Mouse (Mus musculus): Measurements from ENCODE around the gene Runx2.
A peak's percentile ranks its signal among the peaks of the same experiment; 100 is the strongest.

Gene Runx2

DNA sequence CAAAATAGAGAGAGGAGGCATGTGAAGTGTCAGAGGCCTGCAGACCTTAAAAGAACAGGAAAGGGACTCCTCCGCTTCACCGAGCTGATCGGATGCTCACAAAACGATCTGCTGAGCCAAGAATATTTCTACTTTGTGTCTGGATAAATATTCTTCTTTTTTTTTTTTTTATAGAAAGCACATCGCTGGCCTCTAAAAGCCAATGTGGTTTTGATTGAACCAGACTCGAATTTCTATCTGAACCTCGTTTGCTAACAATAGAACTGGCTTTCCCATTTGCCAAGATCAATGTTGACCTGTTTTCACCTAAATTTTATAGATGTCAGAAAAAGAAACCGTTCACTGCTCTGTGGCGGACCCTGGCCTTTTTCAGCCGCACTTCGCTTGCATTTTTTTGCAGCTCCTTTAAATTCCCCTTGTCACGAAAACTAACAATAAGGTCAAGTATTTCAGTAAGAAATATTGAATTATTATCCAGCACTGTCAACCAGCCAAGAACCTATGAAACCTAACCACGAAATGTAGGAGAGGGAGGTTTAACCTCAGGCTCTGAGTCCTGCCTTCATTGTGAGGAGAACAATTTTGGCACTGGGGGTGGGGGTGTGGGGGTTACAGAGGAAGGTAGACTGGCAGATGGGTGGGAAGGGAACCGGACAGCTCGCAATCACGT, 222.4 kb downstream of the Runx2 start:
- no peak for DNase-seq (ENCODE audit: low read depth, low spot score)

GRCm38 (mm10) chr17:44588470-44588869, 226.1 kb downstream of the Runx2 start:
- no peak for DNase-seq (ENCODE audit: low read depth, low spot score)

DNA sequence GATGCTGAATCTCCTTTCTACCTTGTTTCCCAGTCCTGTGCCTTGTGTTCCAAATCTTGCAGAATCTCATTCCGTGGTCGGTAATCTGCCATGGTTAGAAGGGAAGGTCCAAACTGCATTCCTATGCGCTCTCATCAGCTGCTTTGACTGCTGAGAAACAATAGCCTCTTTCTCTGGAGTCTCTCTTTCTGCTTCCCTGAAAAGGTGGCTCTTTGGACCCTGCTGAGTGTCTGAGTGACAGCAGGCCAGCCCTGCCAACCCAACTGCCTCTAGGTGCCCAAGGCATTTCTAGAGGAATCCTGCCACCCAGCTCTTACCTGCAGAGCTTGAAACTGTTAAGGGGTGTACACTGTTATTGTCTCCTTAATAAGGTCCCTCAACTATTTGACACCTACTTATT, 226.6 kb downstream of the Runx2 start:
- DNase-seq (ENCODE audit: low read depth, low spot score) = no peak

DNA sequence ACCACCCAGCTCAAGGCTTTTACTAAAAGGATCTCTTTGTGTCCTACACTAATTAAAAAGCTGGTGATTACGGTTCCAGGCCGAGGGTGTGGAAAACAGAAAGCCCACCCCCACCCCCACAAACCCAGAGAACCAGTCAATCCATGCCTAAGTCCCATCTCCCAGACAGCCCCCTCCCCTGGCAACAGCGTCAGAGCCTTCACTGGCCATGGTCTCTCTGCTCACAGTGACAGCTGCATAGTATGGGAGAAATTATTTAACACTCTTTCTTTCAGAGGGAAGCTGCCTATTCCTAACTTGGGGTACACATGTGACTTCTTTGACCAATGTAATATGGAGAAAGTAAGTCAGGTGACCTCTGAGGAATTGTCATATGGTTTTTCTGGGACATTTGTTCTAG, 228.4 kb downstream of the Runx2 start:
- DNase-seq (ENCODE audit: low read depth, low spot score) = no peak

DNA sequence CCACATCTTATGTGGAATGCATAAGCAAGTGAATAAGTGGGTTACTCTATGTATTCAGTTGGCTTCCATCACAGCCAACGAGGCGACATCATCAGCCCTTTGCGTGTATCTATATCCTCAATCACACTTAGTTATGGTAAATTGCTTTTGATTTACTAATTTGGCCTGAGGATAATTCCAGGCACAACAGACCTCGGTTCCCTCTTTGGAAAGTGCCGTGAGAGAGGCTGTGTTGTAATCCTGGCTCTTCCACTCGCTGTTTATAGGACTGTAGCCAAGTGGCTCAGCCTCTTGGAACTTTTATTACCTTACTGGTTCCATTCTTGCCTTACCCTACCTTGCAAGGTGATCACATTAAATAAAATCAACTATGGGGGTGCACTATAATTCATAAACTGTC, 229.8 kb downstream of the Runx2 start:
- DNase-seq (ENCODE audit: low read depth, low spot score) = no peak

DNA sequence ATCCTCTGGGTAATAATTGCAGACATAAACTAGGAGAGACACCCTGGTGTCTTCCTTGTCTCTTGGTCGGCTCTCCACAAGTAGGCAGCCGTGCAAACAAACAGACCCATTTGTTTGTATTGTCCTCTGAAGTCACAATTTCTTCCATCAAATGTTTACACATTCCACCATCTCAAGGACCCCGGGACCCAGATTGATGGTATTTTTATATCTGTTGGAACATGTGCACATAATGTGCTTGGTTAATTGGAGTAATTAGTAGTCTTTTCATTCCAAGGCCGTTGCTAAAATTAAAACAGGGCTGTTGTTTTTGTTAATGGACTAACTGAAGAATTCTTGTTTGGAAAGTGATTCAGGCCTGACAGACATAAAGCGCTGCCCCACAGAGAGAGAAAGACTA, 236.8 kb downstream of the Runx2 start:
- DNase-seq (ENCODE audit: low read depth, low spot score) = no peak

DNA sequence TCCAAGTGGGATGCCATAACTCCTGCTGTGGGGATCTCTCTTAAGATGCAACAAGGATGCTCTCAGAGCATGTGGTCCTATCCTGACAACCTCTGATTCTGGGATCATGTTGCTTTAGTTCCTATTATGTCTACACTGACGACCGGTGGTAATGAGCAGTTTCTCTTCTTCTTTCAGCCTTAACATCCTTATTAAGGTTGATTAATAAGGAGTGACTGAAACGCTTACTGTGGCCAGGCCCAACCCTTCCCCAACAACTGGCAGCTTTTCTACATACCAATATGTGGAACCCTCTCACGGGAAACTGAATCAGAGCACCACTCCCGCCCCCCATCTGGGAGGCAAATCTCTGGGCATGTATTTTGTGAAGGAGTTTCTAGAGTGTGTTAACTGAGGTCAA, 243.7 kb downstream of the Runx2 start:
- no peak for DNase-seq (ENCODE audit: low read depth, low spot score)

GRCm38 (mm10) chr17:44569020-44569621, 245.5 kb downstream of the Runx2 start:
- no peak for DNase-seq (ENCODE audit: low read depth, low spot score)

- DNase-seq (ENCODE audit: low read depth, low spot score) = no peak
These were observed 247.6 kb downstream of the Runx2 start for GRCm38 (mm10) chr17:44566992-44567391.

DNA sequence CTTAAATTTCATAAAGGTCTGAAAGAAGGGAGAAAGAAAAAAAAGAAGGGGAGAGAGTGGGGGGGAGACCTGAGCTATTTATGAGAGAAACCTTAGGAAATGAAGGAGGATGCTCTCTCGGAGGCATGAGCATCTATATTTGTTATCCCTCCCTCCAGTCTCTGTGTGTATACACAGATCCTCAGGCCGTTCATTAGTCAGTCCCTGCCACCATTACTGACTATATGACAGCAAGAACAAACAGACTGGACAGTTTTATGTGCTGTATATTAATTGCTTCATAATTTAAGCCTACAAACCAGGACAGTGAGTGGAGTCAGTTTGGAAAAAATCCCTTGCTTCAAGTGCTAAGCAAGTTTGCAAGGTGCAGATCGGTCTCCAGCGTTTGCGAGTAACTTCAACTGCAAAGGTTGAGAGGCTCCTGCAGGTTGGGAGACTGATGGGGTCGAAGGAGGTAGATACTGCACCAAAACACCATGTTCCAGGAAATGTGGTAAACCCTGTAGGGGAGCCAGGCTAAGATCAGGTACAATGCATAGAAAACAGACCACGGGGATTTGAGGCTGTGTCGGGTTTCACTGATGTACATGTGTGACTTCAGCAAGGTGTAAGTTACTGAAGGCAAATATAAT, 248.6 kb downstream of the Runx2 start:
- DNase-seq (ENCODE audit: low read depth, low spot score) = no peak

DNA sequence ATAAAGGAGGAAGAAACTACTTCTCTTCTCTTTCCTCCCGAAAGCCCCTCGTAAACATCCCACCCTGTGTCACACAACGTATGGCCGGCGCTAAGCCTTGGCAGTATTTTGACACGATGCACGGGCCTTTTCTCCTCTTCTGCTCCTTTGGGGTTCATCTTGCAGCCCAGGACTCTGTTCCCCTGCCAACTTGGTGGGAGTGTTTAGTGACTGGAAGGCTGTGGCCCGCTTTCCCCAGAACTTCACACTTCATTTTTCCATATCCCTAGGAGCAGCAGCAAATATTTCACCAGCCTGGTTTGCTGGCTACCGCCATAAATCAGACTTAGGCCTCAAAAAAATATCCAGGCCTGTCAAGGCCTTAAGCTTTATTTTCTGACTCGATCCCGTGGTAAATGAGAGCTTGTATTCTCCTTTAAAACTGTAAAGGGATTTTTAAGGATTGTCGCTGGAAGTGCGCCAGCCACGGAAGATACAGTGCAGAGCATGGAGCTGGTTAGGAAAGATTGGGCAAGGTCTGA, 249.2 kb downstream of the Runx2 start:
- no peak for DNase-seq (ENCODE audit: low read depth, low spot score)

GRCm38 (mm10) chr17:44564611-44565198, 249.9 kb downstream of the Runx2 start:
- DNase-seq (ENCODE audit: low read depth, low spot score) = no peak

- no peak for DNase-seq (ENCODE audit: low read depth, low spot score)
These were observed 254.6 kb downstream of the Runx2 start for GRCm38 (mm10) chr17:44560016-44560415.

GRCm38 (mm10) chr17:44557199-44558111, 257.1 kb downstream of the Runx2 start:
- no peak for DNase-seq (ENCODE audit: low read depth, low spot score)

DNA sequence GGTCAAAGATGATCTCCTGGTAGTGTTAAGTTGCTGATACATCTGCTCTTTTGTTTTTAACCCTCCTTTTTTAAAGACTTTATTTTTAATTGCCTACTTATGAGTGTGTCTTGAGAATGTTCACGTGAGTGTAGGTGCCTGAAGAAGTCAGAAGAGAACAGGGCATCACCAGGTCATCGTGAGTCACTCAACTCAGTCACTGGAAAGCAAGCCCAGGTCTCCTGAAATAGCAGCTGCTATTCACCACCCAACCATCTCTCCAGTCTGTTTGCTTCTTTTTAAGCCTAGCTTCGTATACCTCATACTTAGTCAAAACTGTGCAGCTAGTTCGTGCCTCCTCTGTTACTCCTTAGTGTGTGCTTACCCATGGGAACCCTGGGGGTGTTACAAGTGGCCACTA, 259.7 kb downstream of the Runx2 start:
- DNase-seq (ENCODE audit: low read depth, low spot score) = no peak

GRCm38 (mm10) chr17:44549551-44549950, 265.0 kb downstream of the Runx2 start:
- no peak for DNase-seq (ENCODE audit: low read depth, low spot score)

GRCm38 (mm10) chr17:44547922-44548321, 266.7 kb downstream of the Runx2 start:
- no peak for DNase-seq (ENCODE audit: low read depth, low spot score)

GRCm38 (mm10) chr17:44546801-44547200, 267.8 kb downstream of the Runx2 start:
- no peak for DNase-seq (ENCODE audit: low read depth, low spot score)

- peak; percentile 3 for DNase-seq (ENCODE audit: low read depth, low spot score)
These were observed 269.3 kb downstream of the Runx2 start for GRCm38 (mm10) chr17:44545141-44545813.

- DNase-seq (ENCODE audit: low read depth, low spot score) = no peak
These were observed 271.9 kb downstream of the Runx2 start for GRCm38 (mm10) chr17:44542706-44543105.

GRCm38 (mm10) chr17:44540699-44541098, 273.9 kb downstream of the Runx2 start:
- DNase-seq (ENCODE audit: low read depth, low spot score) = no peak
